Mouse (Mus musculus) adrenal gland, postnatal 36 days (tissue): Measurements from ENCODE around the gene 4930402H24Rik. TPM values are rescaled to one million over a fixed set of nuclear protein-coding genes. Genes with fewer than 3 reads are reported as not detected.
"Not testable (repeated sequence)": the region's sequence is repeated elsewhere in the genome, so short reads cannot be mapped to it uniquely, and the experiment has no call there.

Experiments
- DNase-seq, 2 experiments: peaks; one replicate each; pipeline ENCODE4 v3.0.0; 2021; ENCODE audit warnings: mixed read lengths in 1 of 2
- total RNA-seq, 2 experiments: library from RNA; stranded (reverse); gene quantifications; 2 replicates each; pipeline ENCODE4 v1.2.3; 2021

The 4930402H24Rik gene
- total RNA-seq, 2 experiments from 2014 or later: 31.3 to 39.4 TPM

- no peak for DNase-seq
Observed at GRCm38 (mm10) chr2:130852964-130853363, 53.2 kb downstream of the 4930402H24Rik start.

GRCm38 (mm10) chr2:130851363-130852246 lies 54.6 kb downstream of the 4930402H24Rik start:
- DNase-seq: no peak

DNA sequence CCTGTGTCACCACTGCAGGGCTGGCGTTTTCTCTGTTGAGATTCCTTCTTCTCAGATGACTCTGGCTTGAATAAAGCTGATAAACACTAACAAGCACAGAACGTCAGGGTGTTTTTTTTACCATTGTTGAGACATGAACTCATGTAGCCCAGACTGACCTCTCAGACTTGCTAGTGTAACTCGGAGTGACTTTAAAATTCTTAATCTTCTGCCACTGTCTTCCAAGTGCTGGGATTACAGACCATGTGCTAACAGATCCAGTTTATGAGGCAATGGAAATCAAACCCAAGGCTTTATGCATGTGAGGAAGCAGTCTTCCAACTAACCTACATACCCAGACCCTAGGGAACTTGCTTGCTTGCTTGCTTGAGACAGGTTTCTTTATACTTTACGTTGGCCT lies 56.5 kb downstream of the 4930402H24Rik start:
- DNase-seq: no peak

DNA sequence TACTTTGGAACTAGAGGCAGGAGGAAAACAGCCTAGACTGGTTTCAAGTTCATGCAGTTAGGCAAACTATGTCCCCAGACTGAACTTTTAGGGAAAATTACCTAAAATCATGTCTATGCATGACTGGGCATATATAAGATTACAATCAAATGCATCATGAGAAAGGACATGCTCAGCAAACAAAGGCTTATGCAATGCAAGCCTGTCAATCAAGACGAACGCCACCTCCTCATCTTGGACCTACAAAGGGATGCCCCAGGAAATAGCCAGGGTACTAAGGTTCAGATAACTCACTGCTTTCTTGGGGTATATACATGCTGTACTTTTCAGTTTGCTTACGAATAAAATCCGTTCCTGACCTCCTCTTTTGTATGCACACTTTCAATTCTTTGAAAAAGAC lies 57.9 kb downstream of the 4930402H24Rik start:
- no peak for DNase-seq

DNA sequence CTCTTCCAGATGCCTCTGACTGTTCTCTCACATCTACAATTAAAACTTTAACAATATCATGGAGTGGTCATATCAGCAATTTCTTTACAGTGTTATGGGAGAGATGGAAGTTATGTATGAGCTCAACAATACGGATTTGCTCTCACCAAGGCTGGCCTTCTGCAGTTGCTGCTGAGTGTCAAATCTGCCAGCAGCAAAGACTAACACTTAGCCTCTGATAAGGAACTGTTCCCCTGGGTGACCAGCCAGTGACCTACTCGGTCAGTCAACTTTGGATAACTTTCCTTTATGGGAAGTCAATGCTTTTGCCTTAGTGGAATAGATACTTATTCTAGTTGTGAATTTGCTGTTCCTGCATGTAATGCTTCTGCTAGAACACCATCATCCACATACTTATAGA lies 62.6 kb downstream of the 4930402H24Rik start:
- no peak for DNase-seq

GRCm38 (mm10) chr2:130840846-130841245 lies 65.4 kb downstream of the 4930402H24Rik start:
- DNase-seq: peak in 1 of 2 experiments; percentile 27

GRCm38 (mm10) chr2:130839874-130840661 lies 66.1 kb downstream of the 4930402H24Rik start:
- DNase-seq: peak; percentile 83 to 90

- DNase-seq: no peak
Observed at GRCm38 (mm10) chr2:130839528-130839873, 66.7 kb downstream of the 4930402H24Rik start.

GRCm38 (mm10) chr2:130839084-130839483 lies 67.1 kb downstream of the 4930402H24Rik start:
- peak in 1 of 2 experiments; percentile 47 for DNase-seq

DNA sequence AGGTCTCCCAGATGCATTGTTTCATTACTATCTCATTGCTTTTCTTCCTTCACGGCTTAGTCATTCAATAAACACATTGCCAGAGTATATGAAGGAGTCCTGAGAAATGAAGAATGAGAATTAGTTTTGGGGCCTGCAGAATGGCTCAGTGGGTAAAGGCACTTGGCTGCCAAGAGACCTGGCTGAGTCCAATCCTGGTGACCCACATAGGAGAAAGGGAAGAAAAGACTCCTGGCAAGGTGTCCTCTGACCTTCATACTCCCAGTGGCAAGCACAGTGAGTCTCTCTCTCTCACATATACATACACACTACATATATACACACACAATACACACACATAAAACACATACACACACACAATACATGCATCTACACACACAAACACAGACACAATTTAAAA lies 68.1 kb downstream of the 4930402H24Rik start:
- no peak for DNase-seq

- DNase-seq: no peak
Observed at GRCm38 (mm10) chr2:130833699-130834098, 72.5 kb downstream of the 4930402H24Rik start.

- DNase-seq: no peak
Observed at GRCm38 (mm10) chr2:130832582-130832981, 73.6 kb downstream of the 4930402H24Rik start.

DNA sequence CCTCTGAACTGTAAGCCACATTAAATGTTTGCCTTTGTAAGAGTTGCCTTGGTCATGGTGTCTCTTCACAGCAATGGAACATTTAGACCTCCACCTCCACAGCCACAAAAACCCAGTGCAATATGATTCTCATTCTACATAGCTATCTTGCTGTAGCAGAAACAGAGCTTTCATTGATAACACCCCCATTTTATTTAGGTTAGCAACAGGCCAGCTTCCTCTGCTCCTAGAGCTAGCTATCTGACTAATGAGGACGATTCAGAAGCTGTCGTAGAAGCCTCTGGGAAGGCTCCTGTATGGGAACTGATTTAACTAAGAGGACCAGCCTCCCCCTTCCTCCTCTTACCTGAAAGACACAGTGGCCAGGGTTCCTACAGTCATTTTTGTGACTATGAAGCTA lies 74.2 kb downstream of the 4930402H24Rik start:
- DNase-seq: no peak

DNA sequence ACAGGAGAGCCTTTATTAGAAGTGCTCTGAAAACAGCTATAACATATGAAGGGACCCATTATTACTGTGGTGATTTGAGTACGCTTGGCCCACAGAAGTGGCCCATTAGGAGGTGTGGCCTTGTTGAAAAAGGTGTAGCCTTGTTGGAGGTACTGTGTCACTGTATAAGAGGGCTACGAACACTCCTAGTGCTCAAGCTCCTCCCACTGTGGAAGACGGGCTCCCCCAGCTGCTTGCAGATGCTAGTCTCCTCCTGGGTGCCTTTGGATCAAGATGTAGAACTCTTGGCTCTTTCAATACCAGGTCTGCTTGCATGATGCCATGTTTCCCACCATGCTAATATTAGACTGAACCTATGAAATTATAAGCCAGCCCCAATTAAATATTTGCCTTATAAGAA lies 76.0 kb downstream of the 4930402H24Rik start:
- DNase-seq: peak in 1 of 2 experiments; percentile 27

DNA sequence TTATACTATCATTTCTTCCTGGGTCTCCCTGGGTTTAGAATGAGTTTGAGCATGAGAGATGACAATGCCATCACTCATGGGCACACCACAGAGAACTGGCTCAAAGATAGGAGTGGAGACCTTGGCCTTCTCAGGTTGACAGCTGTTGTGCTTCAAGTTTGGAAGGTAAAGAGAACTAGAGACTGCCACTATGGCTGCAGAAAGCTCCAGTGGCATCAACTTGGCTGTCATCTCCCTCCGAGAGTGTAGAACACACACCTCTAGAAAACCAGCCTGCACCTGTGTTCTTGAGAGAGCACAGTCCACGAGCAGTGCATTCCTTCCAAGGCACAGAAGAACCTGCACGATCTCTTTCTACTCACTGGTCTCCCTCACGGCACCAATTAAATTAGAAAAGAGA lies 76.7 kb downstream of the 4930402H24Rik start:
- peak; percentile 9 to 15 for DNase-seq

- no peak for DNase-seq
Observed at GRCm38 (mm10) chr2:130828668-130829067, 77.5 kb downstream of the 4930402H24Rik start.

- DNase-seq: not testable (repeated sequence)
Observed at GRCm38 (mm10) chr2:130828066-130828465, 78.1 kb downstream of the 4930402H24Rik start.

GRCm38 (mm10) chr2:130827410-130827809 lies 78.8 kb downstream of the 4930402H24Rik start:
- peak; percentile 59 to 71 for DNase-seq

- no peak for DNase-seq
Observed at GRCm38 (mm10) chr2:130818838-130819647, 87.2 kb downstream of the 4930402H24Rik start.

- no peak for DNase-seq
Observed at GRCm38 (mm10) chr2:130817865-130818264, 88.3 kb downstream of the 4930402H24Rik start.

DNA sequence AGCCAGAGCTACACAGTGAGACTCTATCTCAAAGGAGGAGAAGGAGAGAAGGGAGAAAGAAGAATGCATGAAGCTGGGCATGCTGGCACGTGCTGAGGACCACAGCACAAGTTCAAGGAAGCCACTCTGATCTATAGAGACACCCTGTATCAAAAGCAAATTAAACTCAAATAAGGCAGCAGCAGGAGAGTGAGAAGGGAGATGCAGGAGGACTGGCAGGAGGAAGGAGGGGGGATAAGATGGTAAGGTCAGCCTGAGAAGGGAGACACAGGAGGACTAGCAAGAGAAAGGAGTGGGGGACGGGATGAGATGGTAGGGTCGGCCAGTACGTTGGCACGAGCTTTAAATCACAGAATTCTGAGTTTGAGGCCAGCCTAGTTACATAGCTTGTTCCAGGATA lies 90.0 kb downstream of the 4930402H24Rik start:
- DNase-seq: no peak

DNA sequence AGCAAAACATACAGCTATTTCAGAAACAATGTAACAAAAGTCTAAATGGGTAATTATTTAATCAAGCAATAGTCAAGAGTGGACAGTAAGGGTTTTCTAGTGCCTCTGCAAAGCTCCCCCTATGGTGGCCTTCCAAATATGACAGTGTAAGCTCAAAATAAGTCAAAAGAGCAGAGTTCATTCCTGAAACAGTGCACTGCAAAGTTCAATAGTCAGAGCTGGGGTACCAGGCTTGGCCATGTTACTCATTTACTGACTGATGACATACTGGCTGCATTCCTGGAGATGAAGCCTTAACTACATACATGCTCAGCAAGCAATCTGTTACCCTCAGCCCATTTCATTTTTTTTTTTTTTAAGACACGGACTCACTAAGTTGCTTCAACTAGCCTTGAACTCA lies 91.7 kb downstream of the 4930402H24Rik start:
- no peak for DNase-seq
